Mouse (Mus musculus) hindbrain, postnatal 0 days (tissue): ENCODE data around the gene Usp19. TPM values are rescaled to one million over a fixed set of nuclear protein-coding genes. Genes with fewer than 3 reads are reported as not detected.
A peak's percentile ranks its signal among the peaks of the same experiment; 100 is the strongest.

Experiments
- ATAC-seq: fragments of 200-750 bp; cut with Nextera tagmentation; 2 replicates; pipeline ENCODE4 v1.8.0; 2017; ENCODE audit warnings: mild to moderate bottlenecking, moderate TSS enrichment, moderate library complexity
- DNase-seq: peaks from one replicate; pipeline ENCODE4 v3.0.0-alpha.2; 2015; ENCODE audit warnings: low spot score
- H3K27ac ChIP-seq: fragments of 300-500 bp; sonication (generic); 2 replicates; pipeline ENCODE4 v1.5.1; 2014; ENCODE audit warnings: mild to moderate bottlenecking
- H3K27me3 ChIP-seq: fragments of 300-500 bp; sonication (generic); 2 replicates; pipeline ENCODE4 v1.6.1; 2014; ENCODE audit warnings: low read length, mixed read lengths; ENCODE audit not compliant: insufficient read depth
- H3K36me3 ChIP-seq: fragments of 300-500 bp; sonication (generic); 2 replicates; pipeline ENCODE4 v1.6.1; 2014; ENCODE audit warnings: low read length, mixed read lengths; ENCODE audit not compliant: insufficient read depth
- H3K4me1 ChIP-seq: fragments of 300-500 bp; sonication (generic); 2 replicates; pipeline ENCODE4 v1.6.1; 2014; ENCODE audit warnings: antibody characterized with exemption, low read length, mixed read lengths; ENCODE audit not compliant: insufficient read depth
- H3K4me2 ChIP-seq: fragments of 300-500 bp; sonication (generic); 2 replicates; pipeline ENCODE4 v1.6.1; 2014; ENCODE audit warnings: low read depth, mild to moderate bottlenecking, low read length, moderate library complexity, mixed read lengths
- H3K4me3 ChIP-seq: fragments of 300-500 bp; sonication (generic); 2 replicates; pipeline ENCODE4 v1.5.1; 2014; ENCODE audit warnings: low read length
- H3K9ac ChIP-seq: fragments of 300-500 bp; sonication (generic); replicated peaks from 2 replicates; pipeline ENCODE4 v1.6.1; 2014; ENCODE audit warnings: mild to moderate bottlenecking, low read length, moderate library complexity, mixed read lengths
- H3K9me3 ChIP-seq: fragments of 300-500 bp; sonication (generic); 2 replicates; pipeline ENCODE4 v1.6.1; 2016; ENCODE audit warnings: low read length, mixed read lengths
- CTCF ChIP-seq: IDR thresholded peaks from 2 replicates; pipeline ENCODE4 v1.5.1; 2016; ENCODE audit warnings: antibody characterized with exemption, control low read depth, low read depth
- WGBS: fragments of 180-500 bp; shearing (Covaris S2); extraction: QIAGEN DNeasy Blood & Tissue Kit; methylation state at CpG from one replicate; pipeline ENCODE4 v1.1.7; 2014; 5-methylcytosine and 5-hydroxymethylcytosine counted together
- polyA plus RNA-seq: library from polyadenylated mRNA; unstranded; fragments of >200 nt; fragmentation: Nextera tagmentation; extraction: Ambion mirVana; gene quantifications from 2 replicates; pipeline ENCODE4 v1.2.1, GENCODE M21; 2015
- total RNA-seq: library from RNA; depleted of rRNA; stranded (reverse); fragments of >200 nt; gene quantifications from 2 replicates; pipeline ENCODE4 v1.2.3, GENCODE M21; 2014

Usp19 gene
- total and polyA plus RNA-seq, 2 experiments from 2014 or later = 52.0 to 104 TPM

GRCm38 (mm10) chr9:108479721-108480351, 10.6 kb upstream of the Usp19 start, which contains the start of gene Lamb2:
Gene Lamb2, plus strand, starts transcription at chr9:108479736.
- ATAC-seq (peak; percentile 58), DNase-seq (peak; percentile 83)
- peak within 1 kb of the TSS; percentile 58 for H3K4me2 ChIP-seq
- 9% methylated on average over 10 of the region's 10 CpGs for WGBS
- peak within 1 kb of the TSS; percentile 60 for H3K27ac ChIP-seq
- H3K9me3 ChIP-seq = no peaks in the 10 kb centered on the region
- no peak for TF ChIP-seq CTCF
- peak within 1 kb of the TSS; percentile 48 for H3K9ac ChIP-seq
- H3K36me3 ChIP-seq = no peaks in the 10 kb centered on the region
- H3K4me3 ChIP-seq = peak within 1 kb of the TSS; percentile 40
- peaks cover 13% of the 10 kb centered on the region for H3K4me1 ChIP-seq
- H3K27me3 ChIP-seq = no peaks in the 10 kb centered on the region

- H3K27ac ChIP-seq = no peak overlapping the region
- no peaks in the 10 kb centered on the region for H3K9me3 ChIP-seq
- peaks cover 13% of the 10 kb centered on the region for H3K4me1 ChIP-seq
- DNase-seq (no peak), ATAC-seq (no peak)
- H3K4me3 ChIP-seq = no peak overlapping the region
- WGBS = 91% methylated on average over 28 of the region's 28 CpGs
- no peak for TF ChIP-seq CTCF
- H3K36me3 ChIP-seq = no peaks in the 10 kb centered on the region
- H3K27me3 ChIP-seq = no peaks in the 10 kb centered on the region
- no peak overlapping the region for H3K9ac ChIP-seq
- 0 out of 2 replicates have a peak overlapping the region, but pooled peaks have one; percentile 58 for H3K4me2 ChIP-seq
These were observed 9.4 kb upstream of the Usp19 start for GRCm38 (mm10) chr9:108480813-108481519.

- TF ChIP-seq CTCF = no peak
- Histone ChIP-seq H3K36me3 (no peaks in the 10 kb centered on the region), H3K27ac (no peak overlapping the region), H3K4me2 (no peak overlapping the region), H3K4me3 (no peak overlapping the region), H3K9ac (no peak overlapping the region), H3K4me1 (peaks cover 13% of the 10 kb centered on the region), H3K9me3 (no peaks in the 10 kb centered on the region), H3K27me3 (no peaks in the 10 kb centered on the region)
- no peak for DNase-seq
- no peak for ATAC-seq
- WGBS = 87% methylated on average over 19 of the region's 19 CpGs
These were observed 8.7 kb upstream of the Usp19 start for GRCm38 (mm10) chr9:108481520-108482210.

- TF ChIP-seq CTCF = no peak
- Histone ChIP-seq H3K36me3 (no peaks in the 10 kb centered on the region), H3K27ac (no peak overlapping the region), H3K27me3 (no peaks in the 10 kb centered on the region), H3K9ac (no peak overlapping the region), H3K4me2 (no peak overlapping the region), H3K9me3 (no peaks in the 10 kb centered on the region), H3K4me3 (no peak overlapping the region), H3K4me1 (peaks cover 13% of the 10 kb centered on the region)
- WGBS = 92% methylated on average over 18 of the region's 18 CpGs
- ATAC-seq (no peak), DNase-seq (no peak)
These were observed 7.2 kb upstream of the Usp19 start for GRCm38 (mm10) chr9:108483051-108483790.

- no peak overlapping the region for H3K4me3 ChIP-seq
- H3K27me3 ChIP-seq = no peaks in the 10 kb centered on the region
- H3K9ac ChIP-seq = no peak overlapping the region
- 94% methylated on average over 15 of the region's 15 CpGs for WGBS
- H3K4me2 ChIP-seq = no peak overlapping the region
- DNase-seq (no peak), ATAC-seq (no peak)
- no peak overlapping the region for H3K27ac ChIP-seq
- H3K4me1 ChIP-seq = peaks cover 9% of the 10 kb centered on the region
- no peaks in the 10 kb centered on the region for H3K9me3 ChIP-seq
- no peaks in the 10 kb centered on the region for H3K36me3 ChIP-seq
- TF ChIP-seq CTCF = no peak
These were observed 6.4 kb upstream of the Usp19 start for GRCm38 (mm10) chr9:108484021-108484420.

GRCm38 (mm10) chr9:108485301-108485875, 5.0 kb upstream of the Usp19 start:
- no peak for DNase-seq
- no peak overlapping the region for H3K27ac ChIP-seq
- no peak overlapping the region for H3K4me3 ChIP-seq
- 93% methylated on average over 19 of the region's 19 CpGs for WGBS
- ATAC-seq = no peak
- H3K4me1 ChIP-seq = peaks cover 8% of the 10 kb centered on the region; the same call in 1 of the 2 replicates
- no peak overlapping the region for H3K9ac ChIP-seq
- H3K36me3 ChIP-seq = no peaks in the 10 kb centered on the region
- no peaks in the 10 kb centered on the region for H3K27me3 ChIP-seq
- no peak for TF ChIP-seq CTCF
- H3K9me3 ChIP-seq = no peaks in the 10 kb centered on the region
- H3K4me2 ChIP-seq = no peak overlapping the region
